Comparison of ENCODE assay signal across 8 mouse cellular contexts in genomic region chr1:166003181-166004022, GRCm38 (mm10). TPM values are rescaled to one million over a fixed set of nuclear protein-coding genes. Genes with fewer than 3 reads are reported as not detected.
A peak's percentile ranks its signal among the peaks of the same experiment; 100 is the strongest.
DNase-seq lines count a peak whose midpoint lies in the region; ATAC-seq lines count a peak whose summit lies in the region.

No protein-coding gene starts in this region.

- H3K36me3 ChIP-seq in intestine, embryonic 15.5 days, result no peaks in the 10 kb centered on the region

- DNase-seq in adrenal gland, adult 8-10 months, result peak; percentile 93
- peak; percentile 92 for DNase-seq in embryo, embryonic 11 days
- peak; percentile 94 for DNase-seq in gastrocnemius, postnatal 25 days
- peak; percentile 89 to 90 for DNase-seq in left cerebral cortex, postnatal 14 days (ENCODE audit: low spot score in 2 of 2)
- peak; percentile 88 to 89 for DNase-seq in right cerebral cortex, postnatal 36 days (ENCODE audit: low spot score in 2 of 2)
- DNase-seq in urinary bladder, postnatal 4 days (ENCODE audit: low spot score in 2 of 2), result peak; percentile 88 to 91

- WGBS in intestine, embryonic 15.5 days, result under 1% methylated on average over 61 of the region's 61 CpGs

- peak overlapping the region; percentile 72 for H3K4me3 ChIP-seq in intestine, embryonic 15.5 days (replicated peaks)

- peak; percentile 85 for ATAC-seq in intestine, embryonic 15.5 days
- peak; percentile 68 for ATAC-seq in megakaryocyte-erythroid progenitor cell, adult 5-6 weeks (replicated peaks; ENCODE audit: low FRiP score, low TSS enrichment, poor library complexity, severe bottlenecking)

- no peaks in the 10 kb centered on the region for H3K27me3 ChIP-seq in intestine, embryonic 15.5 days (replicated peaks)

- intact Hi-C loops in left cerebral cortex, postnatal 14 days (cut with DNase I), result loop anchor here (2.0 kb wide), 1 partner anchor 149 kb away; no protein-coding TSS in a partner anchor

- peak overlapping the region; percentile 78 for H3K27ac ChIP-seq in intestine, embryonic 15.5 days

- H3K4me1 ChIP-seq in intestine, embryonic 15.5 days (replicated peaks), result no peaks in the 10 kb centered on the region; the same call in 1 of the 2 replicates

- peak overlapping the region; percentile 41 for H3K9ac ChIP-seq in intestine, embryonic 15.5 days

- peak overlapping the region; percentile 78 for H3K4me2 ChIP-seq in intestine, embryonic 15.5 days (replicated peaks)

- no peaks in the 10 kb centered on the region for H3K9me3 ChIP-seq in intestine, embryonic 15.5 days

RNA-seq across cellular contexts. Expression of gene Pou2f1, which starts 0.9 kb away (rescaled TPM):
- total RNA-seq in adrenal gland, adult 8-10 months (2022), result 10 to 100 TPM; 10.6 to 23.3 (median 15.2) TPM
- 1 to 10 TPM; 4.8 to 6.3 TPM for total RNA-seq in gastrocnemius, postnatal 25 days (2021)
- polyA plus RNA-seq in intestine, embryonic 15.5 days (2015; fragmentation: Nextera tagmentation; extraction: Ambion mirVana), result 10.0 and 10.1 TPM in 2 replicates
- 10 to 100 TPM; 14.2 to 18.0 TPM for total RNA-seq in left cerebral cortex, postnatal 14 days (2021)
- 28.8 and 37.0 TPM in 2 replicates for total RNA-seq in megakaryocyte-erythroid progenitor cell, adult 5-6 weeks (2014; fragmentation: Nextera tagmentation)
- total RNA-seq in megakaryocyte-erythroid progenitor cell, adult 5-6 weeks (2017), result 13.0 and 34.7 TPM in 2 replicates

Comparison
In these comparisons a context has a peak if more than half of its experiments do, and no peak if none do; other contexts are left out.
1. Peak in every context shown above with its lines: DNase-seq, ATAC-seq, H3K4me3 ChIP-seq and H3K27ac ChIP-seq.